ENCODE assay signal across 9 mouse cellular contexts in genomic region chr19:47279372-47279771, GRCm38 (mm10).
A peak's percentile ranks its signal among the peaks of the same experiment; 100 is the strongest.
DNase-seq lines count a peak whose midpoint lies in the region; ATAC-seq and TF ChIP-seq lines count a peak whose summit lies in the region.
"Had no signal": no experiment of that assay in that cellular context is flagged by ENCODE, and none has a peak within 500 bp of the region (broad histone marks: within the 10 kb centered on the region; RNA-seq: fewer than 3 reads in every experiment).

No protein-coding gene starts in this region.

- no peak overlapping the region for H3K9ac ChIP-seq in forebrain, embryonic 13.5 days
- H3K9ac ChIP-seq in forebrain, embryonic 12.5 days: no peak overlapping the region
- H3K9ac ChIP-seq in lung, embryonic 15.5 days: no peak overlapping the region
- no peak overlapping the region for H3K9ac ChIP-seq in liver, postnatal 0 days (replicated peaks)

- 76% methylated on average over 4 of the region's 4 CpGs for WGBS in forebrain, embryonic 13.5 days
- WGBS in forebrain, embryonic 12.5 days: 85% methylated on average over 4 of the region's 4 CpGs
- WGBS in lung, embryonic 15.5 days: 64% methylated on average over 4 of the region's 4 CpGs
- 50% methylated on average over 4 of the region's 4 CpGs for WGBS in lung, adult 2 months
- WGBS in liver, postnatal 0 days (ENCODE audit: insufficient replicate concordance): 54% methylated on average over 4 of the region's 4 CpGs

- no peak for TF ChIP-seq CTCF in lung, adult 2 months (IDR thresholded peaks at IDR 0.05; ENCODE audit: insufficient read depth, low read length)
- TF ChIP-seq CTCF in liver, postnatal 0 days (IDR thresholded peaks at IDR 0.05; ENCODE audit: low read depth): no peak

- TF ChIP-seq POLR2A in lung, adult 2 months (IDR thresholded peaks at IDR 0.05; ENCODE audit: borderline replicate concordance, extremely low read depth, low read depth, low read length): no peak
- no peak for TF ChIP-seq POLR2A in myocyte (IDR thresholded peaks at IDR 0.05; ENCODE audit: insufficient read length, low read depth)

- no peaks in the 10 kb centered on the region for H3K79me2 ChIP-seq in myocyte (ENCODE audit: control insufficient read depth, insufficient read depth)

- no peaks in the 10 kb centered on the region for H3K9me3 ChIP-seq in forebrain, embryonic 13.5 days (replicated peaks)
- 0 out of 2 replicates have a peak, but pooled peaks cover 4% of the 10 kb centered on the region for H3K9me3 ChIP-seq in forebrain, embryonic 12.5 days
- no peaks in the 10 kb centered on the region for H3K9me3 ChIP-seq in lung, embryonic 15.5 days
- H3K9me3 ChIP-seq in liver, postnatal 0 days (ENCODE audit: low read length): no peaks in the 10 kb centered on the region

- no peaks in the 10 kb centered on the region for H3K27me3 ChIP-seq in forebrain, embryonic 13.5 days
- no peaks in the 10 kb centered on the region for H3K27me3 ChIP-seq in forebrain, embryonic 12.5 days
- H3K27me3 ChIP-seq in lung, embryonic 15.5 days: no peaks in the 10 kb centered on the region
- H3K27me3 ChIP-seq in myocyte (ENCODE audit: control insufficient read depth, insufficient read depth, insufficient read length): no peaks in the 10 kb centered on the region
- H3K27me3 ChIP-seq in liver, postnatal 0 days (ENCODE audit: insufficient read depth, low read length): no peaks in the 10 kb centered on the region

- H3K4me2 ChIP-seq in forebrain, embryonic 13.5 days: no peak overlapping the region
- no peak overlapping the region for H3K4me2 ChIP-seq in forebrain, embryonic 12.5 days
- H3K4me2 ChIP-seq in lung, embryonic 15.5 days: no peak overlapping the region
- H3K4me2 ChIP-seq in myocyte (ENCODE audit: low read depth): peak overlapping the region; percentile 26
- no peak overlapping the region for H3K4me2 ChIP-seq in liver, postnatal 0 days (ENCODE audit: low read depth, low read length)

- TF ChIP-seq EP300 in liver, postnatal 0 days (IDR thresholded peaks at IDR 0.05; ENCODE audit: low read depth): no peak

- peaks cover 11% of the 10 kb centered on the region; the same call in 1 of the 2 replicates for H3K4me1 ChIP-seq in forebrain, embryonic 13.5 days
- no peaks in the 10 kb centered on the region for H3K4me1 ChIP-seq in forebrain, embryonic 12.5 days
- H3K4me1 ChIP-seq in lung, embryonic 15.5 days: peaks cover 28% of the 10 kb centered on the region
- H3K4me1 ChIP-seq in lung, adult 2 months (ENCODE audit: control insufficient read depth, insufficient read depth, low read length): peaks cover 25% of the 10 kb centered on the region
- H3K4me1 ChIP-seq in liver, postnatal 0 days (ENCODE audit: insufficient read depth): no peaks in the 10 kb centered on the region

- DNase-seq in lung, adult 2 months: no peak
- peak; percentile 49 for DNase-seq in heart, postnatal 4 days
- no peak for DNase-seq in liver, postnatal 0 days
- DNase-seq: B cell, adult 2 months had no signal

- no peak overlapping the region for H3K4me3 ChIP-seq in forebrain, embryonic 13.5 days
- no peak overlapping the region for H3K4me3 ChIP-seq in forebrain, embryonic 12.5 days (replicated peaks)
- H3K4me3 ChIP-seq in lung, embryonic 15.5 days: no peak overlapping the region
- no peak overlapping the region for H3K4me3 ChIP-seq in lung, adult 2 months (replicated peaks; ENCODE audit: extremely low read depth, low read depth, low read length)
- no peak overlapping the region for H3K4me3 ChIP-seq in myocyte
- no peak overlapping the region for H3K4me3 ChIP-seq in liver, postnatal 0 days (ENCODE audit: low read depth, low read length)

- no peak for ATAC-seq in forebrain, embryonic 13.5 days
- ATAC-seq in forebrain, embryonic 12.5 days (ENCODE audit: low FRiP score): no peak
- ATAC-seq in lung, embryonic 15.5 days (ENCODE audit: borderline replicate concordance, extremely low read depth, low FRiP score, low TSS enrichment): no peak
- ATAC-seq in megakaryocyte-erythroid progenitor cell, adult 5-6 weeks (replicated peaks; ENCODE audit: low FRiP score, low TSS enrichment, poor library complexity, severe bottlenecking): no peak
- ATAC-seq in liver, postnatal 0 days: no peak

- H3K36me3 ChIP-seq in forebrain, embryonic 13.5 days (ENCODE audit: poor library complexity, severe bottlenecking): peaks cover 25% of the 10 kb centered on the region
- peaks cover 17% of the 10 kb centered on the region for H3K36me3 ChIP-seq in forebrain, embryonic 12.5 days (replicated peaks)
- peaks cover 51% of the 10 kb centered on the region for H3K36me3 ChIP-seq in lung, embryonic 15.5 days
- peaks cover 23% of the 10 kb centered on the region for H3K36me3 ChIP-seq in myocyte (ENCODE audit: control insufficient read depth, insufficient read depth)
- H3K36me3 ChIP-seq in liver, postnatal 0 days (replicated peaks; ENCODE audit: insufficient read depth, low read length): peaks cover 11% of the 10 kb centered on the region; the same call in 1 of the 2 replicates

- H3K27ac ChIP-seq in forebrain, embryonic 13.5 days: 0 out of 2 replicates have a peak overlapping the region, but pooled peaks have one; percentile 3
- H3K27ac ChIP-seq in forebrain, embryonic 12.5 days: no peak overlapping the region
- H3K27ac ChIP-seq in lung, embryonic 15.5 days: peak overlapping the region; percentile 75
- no peak overlapping the region for H3K27ac ChIP-seq in liver, postnatal 0 days (ENCODE audit: low read depth)

- no peak overlapping the region for H3ac ChIP-seq in myocyte (ENCODE audit: control insufficient read depth, insufficient read length)

TF ChIP-seq in myocyte, 11 proteins besides CTCF, POLR2A, EP300 and RAD21:
- TF ChIP-seq MAX (IDR thresholded peaks at IDR 0.05; ENCODE audit: low read depth) (no peak), TCF3 (IDR thresholded peaks at IDR 0.05; ENCODE audit: insufficient read length, low read depth) (no peak)

Comparison
In these comparisons a context has a peak if more than half of its experiments do, and no peak if none do; other contexts are left out.
1. H3K27ac ChIP-seq: peak in forebrain, embryonic 13.5 days (single experiment) and lung, embryonic 15.5 days (single experiment); none in forebrain, embryonic 12.5 days (single experiment) and liver, postnatal 0 days (single experiment).